Mouse (Mus musculus): ENCODE results near the gene P3h3. TPM values are rescaled to one million over a fixed set of nuclear protein-coding genes. Genes with fewer than 3 reads are reported as not detected.
"Not testable (repeated sequence)": the region's sequence is repeated elsewhere in the genome, so short reads cannot be mapped to it uniquely, and the experiment has no call there.

P3h3 gene
- 1 to 10 TPM; 3.5 to 4.9 TPM for total RNA-seq (2021)
- long read RNA-seq, experiment 1, transcript P3h3-201 (15 exons, 2,850 nt) = major isoform, 5 of 6 reads
- long read RNA-seq, experiment 1, partial matches to known transcripts = 0 of 6 reads
- long read RNA-seq, experiment 1, other reads (novel, unspliced or antisense) = 1 of 6 reads
- long read RNA-seq, experiment 2, transcript P3h3-201 (15 exons, 2,850 nt) = major isoform, 5 of 5 reads
- long read RNA-seq, experiment 2, partial matches to known transcripts = 0 of 5 reads
- long read RNA-seq, experiment 2, other reads (novel, unspliced or antisense) = 0 of 5 reads

DNA sequence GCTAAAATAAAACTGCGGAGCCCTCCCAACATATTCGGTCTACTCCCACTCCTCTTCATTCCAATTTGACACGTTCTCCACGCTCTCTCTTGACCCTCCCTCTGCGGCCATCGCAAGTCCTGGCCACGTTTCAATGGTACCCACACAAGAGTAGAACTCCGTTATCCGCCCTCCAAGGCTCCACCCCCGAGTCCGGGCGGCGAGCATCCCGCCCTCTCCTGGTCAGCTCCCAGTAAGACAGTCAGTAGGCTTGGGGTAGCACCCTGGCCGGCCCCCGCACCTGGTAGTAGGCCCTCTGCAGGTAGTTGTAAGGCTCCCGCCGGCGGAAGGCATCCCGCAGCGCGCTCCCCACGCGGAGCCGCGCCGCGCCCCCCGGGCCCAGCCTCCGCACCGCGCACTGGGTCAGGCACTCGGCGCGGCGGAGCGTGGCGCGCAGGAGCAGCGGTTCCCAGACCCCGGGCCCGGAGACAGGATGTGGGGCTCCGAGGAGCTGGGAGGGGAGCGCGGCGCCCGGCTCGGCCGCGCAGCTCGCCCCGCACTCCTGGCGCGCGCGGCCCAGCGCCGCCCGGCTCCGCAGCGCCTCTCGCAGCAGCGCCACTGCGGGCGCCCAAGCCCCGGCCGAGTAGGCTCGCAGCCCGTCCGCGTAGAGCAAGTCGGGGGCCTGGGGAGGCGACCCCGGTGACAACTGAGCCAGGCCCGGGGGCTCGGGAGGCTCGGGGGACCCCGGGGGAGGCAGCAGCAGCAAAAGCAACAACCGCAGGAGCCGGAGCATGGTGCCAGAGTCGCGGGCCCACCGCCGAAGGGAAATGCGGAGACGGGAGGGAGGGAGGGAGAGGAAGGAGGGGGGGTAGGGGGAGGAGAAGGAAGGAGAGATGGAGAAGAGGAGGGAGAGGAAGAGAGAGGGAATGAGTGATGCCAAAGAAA, at the start of gene P3h3:
P3h3 (minus strand) TSS at position 837 of the 924 bp plus-strand sequence.
- DNase-seq (ENCODE audit: low spot score) = peak; percentile 77

DNA sequence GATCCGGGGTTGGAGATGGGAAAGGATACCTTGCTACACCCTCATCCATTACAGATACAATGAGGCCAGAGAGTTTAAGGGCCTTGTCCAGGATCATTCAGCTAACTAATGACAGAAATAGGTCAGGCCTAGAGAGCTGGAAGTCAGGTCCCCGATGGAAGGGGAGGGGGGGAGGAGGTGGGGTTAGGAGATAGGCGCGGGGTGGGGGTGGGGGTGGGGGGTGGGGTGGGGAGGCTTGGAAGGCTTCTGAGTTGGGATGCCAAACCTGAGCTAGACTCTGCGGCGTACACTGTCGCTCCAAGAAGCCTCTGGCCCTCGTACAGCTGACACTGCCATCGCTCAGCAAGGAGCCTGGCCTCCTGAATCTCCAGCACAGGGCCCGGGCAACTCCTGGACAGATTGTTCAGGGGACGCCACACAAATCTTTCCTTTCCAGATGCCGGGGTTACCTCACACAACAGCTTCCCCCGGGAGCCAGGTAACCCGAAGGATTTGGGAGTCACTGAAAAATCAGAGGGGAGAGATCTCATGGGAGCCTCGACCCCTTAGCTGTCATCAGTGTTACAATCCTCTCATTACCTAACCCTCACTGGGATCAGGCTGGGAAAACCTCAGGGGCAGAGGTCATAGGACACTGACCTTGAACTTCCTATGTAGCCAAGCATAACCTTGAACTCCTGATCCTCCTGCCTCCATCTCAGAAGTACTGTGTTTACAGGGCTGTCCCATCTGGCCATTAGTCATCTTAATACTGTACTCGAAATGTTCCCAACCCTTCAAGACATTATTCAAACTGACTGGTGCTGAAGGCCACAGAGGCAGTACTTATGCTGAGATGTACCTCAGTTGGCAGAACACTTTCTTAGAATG, 47.7 kb upstream of the P3h3 start:
- no peak for DNase-seq (ENCODE audit: low spot score)

DNA sequence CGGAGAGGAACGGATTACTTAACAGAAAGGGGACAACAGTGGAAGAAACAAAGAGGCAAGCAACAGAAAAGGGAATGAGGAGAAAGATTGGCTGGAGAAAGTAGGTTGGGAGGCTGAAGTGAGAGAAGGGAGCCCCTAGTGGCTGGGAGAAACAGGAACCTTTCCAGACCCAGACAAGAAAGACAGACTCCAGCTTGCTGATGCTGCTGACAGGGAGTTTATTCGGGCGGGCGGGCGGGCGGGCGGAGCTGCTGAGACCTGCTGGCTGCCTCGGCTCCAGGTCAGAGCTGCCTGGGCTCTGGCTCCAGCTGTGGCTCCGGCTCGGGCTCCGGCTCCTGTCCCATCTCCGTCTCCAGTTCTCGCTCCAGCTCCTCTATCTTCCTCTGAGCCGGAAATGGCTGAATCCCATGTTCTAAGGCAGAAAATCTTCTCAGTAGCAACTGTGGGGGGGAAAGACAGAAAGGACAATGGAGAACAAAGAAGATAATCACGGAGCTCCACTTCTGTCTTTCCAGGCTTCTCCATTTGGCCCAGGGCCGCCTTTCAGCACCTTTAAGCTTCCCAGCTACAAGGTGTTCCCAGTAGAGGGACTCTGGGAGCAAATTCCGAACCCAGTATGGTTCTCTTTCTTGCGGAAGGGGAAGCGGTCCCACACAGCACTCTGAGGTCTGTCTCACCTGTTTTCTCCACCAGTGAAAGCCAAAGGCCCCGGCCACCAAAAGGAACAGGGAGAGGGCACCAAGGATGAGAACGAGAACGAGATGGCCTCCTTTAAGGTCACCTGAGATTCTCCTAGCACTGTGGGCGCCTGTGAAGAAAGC, 46.8 kb upstream of the P3h3 start:
- peak; percentile 84 for DNase-seq (ENCODE audit: low spot score)

DNA sequence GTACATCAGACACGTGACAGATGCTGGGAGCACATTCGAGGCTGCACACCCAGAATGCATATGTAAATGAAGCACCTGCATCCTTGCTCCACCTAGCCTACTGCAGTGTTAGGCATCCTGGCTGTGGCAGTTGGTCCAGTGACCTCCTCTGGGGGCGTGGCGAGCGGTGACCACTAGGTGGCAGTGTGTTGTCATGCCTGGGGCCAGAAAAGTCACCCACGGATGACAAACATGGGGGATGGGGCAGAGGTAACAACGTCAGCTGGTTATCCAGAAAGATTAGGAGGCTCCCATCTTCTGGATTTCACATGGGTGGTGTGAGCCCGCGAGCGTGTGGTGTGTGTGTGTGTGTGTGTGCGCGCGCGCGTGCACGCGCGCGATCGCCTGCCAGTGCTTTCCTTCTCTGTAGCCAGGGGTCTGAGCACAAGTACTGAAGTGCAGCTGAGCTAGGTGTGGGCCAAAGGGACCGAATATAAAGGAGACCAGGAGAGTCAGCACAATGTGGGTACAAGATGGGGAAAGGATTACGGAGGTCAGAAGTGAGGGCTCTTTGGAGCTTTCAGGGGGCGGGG, 46.1 kb upstream of the P3h3 start:
- DNase-seq (ENCODE audit: low spot score) = peak; percentile 97

DNA sequence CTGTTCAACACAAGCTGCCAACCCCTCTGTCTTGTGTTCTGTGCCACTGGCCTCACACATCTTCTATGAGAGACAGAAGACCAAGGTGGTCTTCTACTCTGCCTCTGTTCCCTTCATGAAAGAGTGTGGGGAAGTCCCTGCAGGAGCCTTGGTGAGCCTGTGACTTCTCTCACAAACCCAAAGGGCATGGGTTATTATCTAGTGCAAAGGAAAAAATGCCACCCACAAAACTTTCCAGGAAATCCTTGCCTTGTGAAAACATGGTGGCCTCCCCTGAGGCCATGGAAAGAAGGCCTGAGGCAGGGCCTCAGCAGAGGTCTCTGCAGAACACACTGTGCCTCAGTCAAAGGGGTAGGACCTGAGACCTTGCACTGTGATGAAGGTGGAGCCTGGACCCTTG, 44.3 kb upstream of the P3h3 start:
- DNase-seq (ENCODE audit: low spot score) = no peak

DNA sequence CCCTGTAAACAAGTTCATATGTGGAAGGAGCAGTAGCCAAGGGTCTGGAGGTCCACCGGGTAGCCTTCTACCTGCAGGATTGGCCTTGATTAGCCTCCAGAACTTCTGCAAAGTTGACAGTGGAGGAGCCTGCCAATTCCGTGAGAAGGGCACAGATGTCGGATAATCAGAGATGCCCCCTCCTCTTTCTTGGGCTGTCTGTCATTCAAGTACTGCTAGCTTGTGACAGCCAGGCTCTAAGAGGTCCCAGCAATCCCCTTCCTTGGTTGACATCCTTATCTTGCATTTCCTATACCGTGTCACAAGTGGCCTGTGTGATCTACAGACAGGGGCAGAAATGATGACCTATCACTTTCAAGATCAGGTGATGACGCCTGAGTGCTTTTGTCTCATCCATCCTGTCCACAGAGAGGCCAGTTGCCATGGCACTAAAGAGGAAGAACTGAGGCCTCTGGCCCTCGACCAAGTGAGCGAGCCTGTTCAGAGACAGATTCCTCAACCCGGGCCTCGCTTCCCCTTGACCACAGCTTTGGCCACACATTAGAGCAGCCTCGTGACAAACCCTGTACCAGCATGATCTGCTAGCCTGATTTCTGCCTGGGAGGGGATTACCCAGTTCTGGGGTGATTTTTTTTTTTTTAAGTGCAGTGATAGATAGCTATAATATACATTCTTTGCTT, 43.4 kb upstream of the P3h3 start:
- no peak for DNase-seq (ENCODE audit: low spot score)

DNA sequence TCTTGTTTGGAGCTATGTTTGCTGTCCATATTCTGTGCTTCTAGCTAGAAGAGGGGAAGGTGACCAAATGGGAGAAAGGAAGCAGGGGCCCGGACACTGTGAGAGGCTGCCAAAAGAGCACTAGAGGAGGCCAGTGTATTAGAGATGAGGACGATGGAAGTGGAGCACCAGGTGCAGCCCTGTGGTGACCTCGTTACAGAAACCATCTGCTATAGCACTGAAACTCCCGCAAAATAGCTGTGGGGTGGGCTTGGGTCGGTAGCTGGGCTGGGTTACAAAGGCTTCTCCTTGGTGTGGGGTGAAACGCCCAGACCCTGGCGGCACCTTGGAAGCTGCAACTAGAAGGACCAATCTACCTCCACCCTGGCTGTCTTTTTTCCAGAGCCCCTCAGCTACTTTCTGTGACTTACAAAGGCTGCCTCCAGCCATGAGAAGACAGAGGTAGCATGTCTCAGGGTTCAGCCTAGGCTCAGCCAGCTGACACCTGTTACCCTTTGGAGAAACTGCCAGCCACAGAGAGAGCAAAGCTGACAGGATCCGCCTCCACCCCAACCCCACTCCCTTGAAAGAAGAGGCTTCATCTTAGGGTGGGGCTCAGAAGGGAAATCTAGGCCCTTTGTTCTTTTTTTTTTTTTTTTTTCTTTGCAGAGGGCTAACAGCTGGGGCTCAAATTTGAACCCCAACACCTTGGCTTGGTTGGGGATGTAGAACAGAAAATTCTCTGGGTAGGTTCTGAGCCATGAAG, 42.7 kb upstream of the P3h3 start:
- DNase-seq (ENCODE audit: low spot score) = no peak

DNA sequence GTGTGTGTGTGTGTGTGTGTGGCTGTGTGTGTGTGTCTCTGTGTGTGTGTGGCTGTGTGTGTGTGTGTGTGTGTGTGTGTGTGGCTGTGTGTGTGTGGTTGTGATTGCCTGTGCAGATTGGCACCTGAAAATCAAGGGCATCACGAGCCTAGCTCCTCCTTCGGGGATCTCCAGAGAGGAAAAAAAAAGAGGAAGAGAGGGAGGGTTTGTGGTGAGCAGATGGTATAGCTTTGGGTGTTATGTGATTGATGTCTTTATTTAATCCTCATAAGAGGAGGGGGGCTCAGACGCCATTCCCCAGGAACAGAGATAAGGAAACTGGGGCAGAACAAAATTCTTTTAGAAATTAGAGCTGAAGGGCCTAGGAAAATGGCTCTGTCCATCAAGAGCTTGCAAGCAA, 40.8 kb upstream of the P3h3 start:
- DNase-seq (ENCODE audit: low spot score) = no peak

DNA sequence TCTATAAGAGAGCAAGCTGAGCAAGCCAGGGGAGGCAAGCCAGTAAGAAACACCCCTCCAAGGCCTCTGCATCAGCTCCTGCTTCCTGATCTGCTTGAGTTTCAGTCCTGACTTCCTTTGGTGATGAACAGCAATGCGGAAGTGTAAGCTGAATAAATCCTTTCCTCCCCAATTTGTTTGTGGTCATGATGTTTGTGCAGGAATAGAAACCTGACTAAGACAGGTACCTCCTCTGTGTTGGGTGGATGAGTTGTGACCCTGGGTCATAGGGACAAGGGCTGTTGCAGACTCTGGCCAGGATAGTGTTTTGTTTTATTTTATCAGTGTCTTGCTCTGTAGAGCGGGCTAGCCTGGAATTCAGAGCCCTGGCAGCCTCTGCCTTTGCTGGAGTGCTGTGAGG, 36.6 kb upstream of the P3h3 start:
- DNase-seq (ENCODE audit: low spot score) = not testable (repeated sequence)

DNA sequence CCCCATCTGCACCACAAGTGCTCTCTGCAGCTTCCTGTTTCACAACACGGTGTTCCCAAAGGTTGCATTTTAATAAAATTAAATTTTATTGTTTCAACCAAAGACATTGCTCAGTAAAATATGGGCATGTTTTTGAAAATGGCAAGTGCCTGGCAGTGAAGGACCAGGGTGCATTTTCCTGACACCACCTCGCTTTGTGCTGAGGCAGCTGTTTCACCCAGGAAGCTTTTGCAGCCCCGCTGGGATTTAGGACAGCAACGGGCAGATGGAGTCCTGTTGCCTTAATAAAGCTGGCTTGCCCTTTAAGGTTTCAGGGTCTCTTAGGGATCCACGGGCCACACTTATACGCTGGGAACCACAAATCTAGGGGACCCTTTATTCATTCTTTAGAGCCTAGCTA, 33.4 kb upstream of the P3h3 start:
- DNase-seq (ENCODE audit: low spot score) = no peak

DNA sequence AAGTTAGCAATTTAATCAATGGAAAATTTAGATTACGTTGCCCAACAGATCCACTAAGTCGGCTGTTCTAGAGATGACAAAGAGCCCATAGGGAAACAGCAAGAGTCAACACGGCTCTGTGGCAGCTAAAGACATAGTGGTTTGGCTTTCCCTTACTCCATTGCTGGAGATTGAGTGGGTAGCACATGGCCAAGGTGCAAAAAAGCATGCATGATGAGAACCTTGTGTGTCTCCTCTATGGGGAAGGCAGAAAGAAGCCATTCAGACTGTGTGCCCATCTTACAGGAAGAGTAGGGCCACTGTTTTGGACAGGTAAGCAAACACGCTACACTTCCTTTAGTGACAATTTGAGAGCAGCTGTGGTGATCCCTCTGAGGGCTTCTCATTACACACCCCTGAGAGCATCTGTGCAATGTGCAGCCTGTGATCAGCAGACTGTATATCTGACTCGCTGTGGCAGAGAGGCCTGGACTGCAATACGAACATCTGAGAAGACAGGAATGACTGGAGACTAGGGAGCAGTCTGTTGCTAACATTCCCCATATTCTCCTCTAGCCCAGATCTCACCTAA, 31.1 kb upstream of the P3h3 start:
- DNase-seq (ENCODE audit: low spot score) = no peak

DNA sequence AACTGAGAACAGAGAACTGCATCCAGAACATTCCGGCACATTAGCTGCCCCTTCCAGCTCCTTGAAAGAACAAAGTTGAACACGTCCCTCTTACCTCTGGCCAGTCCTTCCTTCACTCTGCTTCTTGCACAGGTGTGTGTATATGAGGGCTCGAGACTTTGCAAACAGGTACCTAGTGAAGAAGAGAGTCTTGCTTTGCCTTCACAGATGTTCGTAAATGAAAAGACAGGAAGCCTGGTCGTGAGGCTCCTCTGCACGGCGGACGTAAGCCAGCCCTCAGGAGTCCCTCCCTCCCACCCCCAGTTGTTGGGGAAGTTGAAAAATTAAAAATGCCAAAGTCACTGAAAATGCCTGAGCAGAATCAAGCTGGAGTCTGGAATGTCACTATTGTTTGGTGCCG, 30.4 kb upstream of the P3h3 start, which contains the start of gene Cd4:
Cd4 (minus strand) TSS at position 236 of the 400 bp plus-strand sequence.
- no peak for DNase-seq (ENCODE audit: low spot score)

DNA sequence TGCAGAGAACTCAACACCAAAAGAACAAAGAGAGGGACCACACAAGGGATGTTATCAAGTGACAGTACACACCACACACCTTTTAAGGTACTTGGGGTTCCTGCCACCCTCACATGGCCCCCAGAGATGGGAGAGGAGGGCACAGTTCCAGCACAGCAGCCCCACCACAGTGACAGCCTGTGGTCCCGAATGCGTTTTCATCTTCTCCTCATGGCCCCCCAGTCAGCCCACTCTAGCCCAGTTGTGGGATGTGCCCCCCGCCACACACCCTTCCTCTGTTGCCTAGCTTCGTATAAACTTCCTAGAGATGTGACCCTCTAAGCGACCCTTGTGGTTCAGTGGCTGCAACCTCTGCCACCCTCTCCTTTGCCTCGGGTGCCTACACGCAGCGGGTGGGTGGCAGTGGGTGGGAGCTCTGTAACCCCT, 28.4 kb upstream of the P3h3 start:
- DNase-seq (ENCODE audit: low spot score) = no peak

DNA sequence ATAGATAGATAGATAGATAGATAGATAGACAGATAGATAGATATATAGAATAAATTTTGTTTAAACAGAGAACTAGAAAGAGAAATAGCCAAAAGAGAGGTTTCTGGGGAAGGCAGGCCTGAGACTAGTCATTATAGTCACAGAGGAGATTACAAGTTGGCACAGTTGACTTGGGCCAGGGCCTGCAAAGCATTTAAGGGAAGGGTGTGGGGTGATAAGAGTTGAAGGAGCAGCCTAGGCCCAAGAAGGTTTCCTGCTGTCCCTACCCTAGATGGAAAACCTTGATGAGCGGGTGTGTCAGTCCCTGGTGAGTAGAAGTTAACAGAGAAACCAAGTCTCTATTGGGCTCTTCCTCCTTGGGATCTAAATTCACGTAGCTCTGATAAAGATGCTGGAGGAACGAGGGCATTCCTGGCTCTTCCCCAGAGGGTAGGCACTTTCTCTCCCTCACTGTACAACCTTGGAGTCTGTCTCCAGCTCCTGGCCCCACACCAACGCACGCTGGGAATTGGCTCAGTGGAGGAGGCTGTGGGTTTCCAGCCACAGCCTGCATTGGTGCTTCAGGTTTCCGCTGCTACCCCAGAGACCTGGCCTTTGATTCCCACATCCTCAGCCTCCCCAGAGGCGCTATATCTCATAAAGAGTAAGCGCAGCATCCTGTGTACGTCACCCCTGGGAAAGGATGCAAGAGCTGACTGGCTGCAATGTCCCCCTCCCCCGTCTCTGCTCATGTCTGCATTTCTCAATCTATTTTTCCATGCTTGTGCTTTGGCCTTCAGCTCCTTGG, 27.4 kb upstream of the P3h3 start:
- no peak for DNase-seq (ENCODE audit: low spot score)

DNA sequence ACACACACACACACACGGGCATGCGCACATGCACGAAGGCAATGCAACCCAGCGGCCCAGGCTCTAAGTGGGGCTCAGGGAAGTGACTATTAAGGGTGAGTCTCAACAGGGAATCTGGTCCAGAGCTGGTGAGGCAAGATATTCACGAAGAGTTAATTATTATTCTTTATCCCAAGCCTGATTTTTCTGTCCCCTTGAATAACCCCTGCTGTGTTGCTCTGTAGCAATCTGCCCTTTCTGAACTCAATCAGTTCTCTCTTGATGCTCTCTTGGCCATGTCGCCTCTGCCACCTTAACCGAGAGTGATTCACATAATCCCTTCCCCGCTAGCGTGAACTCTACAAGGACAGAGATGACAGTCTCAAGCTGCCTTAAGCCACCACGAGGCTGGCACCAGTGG, 25.8 kb upstream of the P3h3 start:
- DNase-seq (ENCODE audit: low spot score) = no peak

DNA sequence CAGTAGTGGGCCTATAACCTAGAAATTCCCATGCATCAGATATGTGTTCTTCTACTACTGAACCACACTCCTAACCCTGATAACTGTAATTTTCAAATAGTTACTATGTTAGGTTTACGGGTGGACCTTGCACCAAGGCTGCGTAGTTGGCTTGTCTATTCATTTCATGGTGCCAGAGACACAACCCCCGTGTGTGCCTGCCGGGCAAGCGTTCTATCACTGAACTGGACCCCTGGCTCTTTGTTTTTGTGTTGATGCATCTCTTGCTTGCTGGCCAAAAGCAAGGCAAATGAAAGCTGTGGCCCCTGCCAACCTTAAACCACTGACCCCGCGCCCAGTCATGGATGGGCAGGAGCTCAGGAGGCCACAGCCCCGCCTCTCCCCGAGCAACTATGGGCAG, 24.3 kb upstream of the P3h3 start:
- no peak for DNase-seq (ENCODE audit: low spot score)

DNA sequence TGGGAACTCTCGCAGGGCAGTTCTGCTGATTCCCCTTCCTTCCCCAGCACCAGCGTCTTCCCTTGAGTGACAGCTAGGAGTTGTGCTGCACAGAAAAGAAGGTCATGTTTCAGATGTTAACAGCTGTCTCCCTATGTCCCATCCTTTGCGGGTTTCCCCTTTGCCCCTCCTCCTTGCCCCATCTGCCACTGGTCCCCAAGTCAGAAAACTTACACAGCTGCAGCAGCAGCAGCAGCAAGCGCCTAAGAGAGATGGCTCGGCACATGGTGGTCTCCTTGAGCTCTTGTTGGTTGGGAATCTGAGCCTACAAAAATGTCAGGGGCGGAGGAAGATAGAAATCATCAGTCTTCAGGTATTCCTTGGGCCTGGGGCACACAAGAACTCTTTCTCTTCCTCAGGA, 21.8 kb upstream of the P3h3 start:
- DNase-seq (ENCODE audit: low spot score) = no peak

DNA sequence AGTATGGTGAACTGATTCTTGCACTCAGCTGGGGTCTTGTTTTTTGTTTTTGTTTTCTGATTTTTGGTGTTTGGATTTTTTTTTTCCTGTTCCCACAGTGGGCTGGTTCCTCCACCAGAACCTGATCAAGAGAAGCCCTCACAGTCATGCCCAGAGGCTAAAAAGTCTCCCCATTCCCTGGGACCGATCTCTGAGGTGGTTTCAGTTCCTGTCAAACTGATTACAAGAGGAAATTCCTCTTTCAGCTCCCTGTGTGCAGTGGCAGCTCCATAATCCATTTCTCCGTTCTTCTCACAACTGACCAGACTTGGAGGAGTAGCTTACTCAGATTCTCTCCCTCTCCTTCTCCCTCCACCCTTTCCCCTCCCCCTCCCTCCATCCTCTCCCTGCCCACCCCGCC, 16.8 kb upstream of the P3h3 start:
- DNase-seq (ENCODE audit: low spot score) = no peak

All from gastrocnemius, adult 18-20 months (tissue).